Mouse (Mus musculus) frontal cortex, postnatal 36 days (tissue): ENCODE measurements around the gene Gnat2.

Experiments used
- DNase-seq, 2 experiments: peaks; one replicate each; pipeline ENCODE4 v3.0.0; 2022; ENCODE audit warnings: low spot score in 2 of 2

The Gnat2 gene

DNA sequence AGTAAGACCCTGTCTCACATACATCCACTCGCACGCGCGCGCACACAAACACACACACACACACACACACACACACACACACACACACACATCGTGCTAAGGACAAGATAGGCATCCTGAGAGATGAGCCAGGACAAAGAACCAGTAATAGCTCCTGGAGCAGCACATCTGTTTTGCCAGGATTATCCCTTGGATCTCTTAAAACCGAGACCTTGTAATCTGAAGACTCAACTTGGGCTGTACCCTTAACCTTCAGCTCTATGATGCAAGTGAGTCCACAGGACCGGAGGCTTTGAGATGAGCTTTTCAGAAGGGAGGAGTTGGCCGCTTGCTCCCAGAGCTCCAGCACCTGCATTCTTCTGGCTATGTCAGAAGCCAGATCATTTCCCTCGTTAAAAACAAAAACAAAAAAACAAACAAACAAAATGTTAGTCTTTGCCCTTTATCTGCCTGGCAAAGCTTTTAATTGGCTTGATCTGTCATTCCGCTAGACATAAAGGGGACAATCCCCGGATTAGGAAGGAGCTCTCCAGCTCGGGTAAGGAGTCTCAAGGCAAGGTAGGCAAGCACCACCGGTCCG, at the start of gene Gnat2:
TSS of gene Gnat2 (plus strand) at position 254 of the 580 bp plus-strand sequence.
- no peak for DNase-seq

DNA sequence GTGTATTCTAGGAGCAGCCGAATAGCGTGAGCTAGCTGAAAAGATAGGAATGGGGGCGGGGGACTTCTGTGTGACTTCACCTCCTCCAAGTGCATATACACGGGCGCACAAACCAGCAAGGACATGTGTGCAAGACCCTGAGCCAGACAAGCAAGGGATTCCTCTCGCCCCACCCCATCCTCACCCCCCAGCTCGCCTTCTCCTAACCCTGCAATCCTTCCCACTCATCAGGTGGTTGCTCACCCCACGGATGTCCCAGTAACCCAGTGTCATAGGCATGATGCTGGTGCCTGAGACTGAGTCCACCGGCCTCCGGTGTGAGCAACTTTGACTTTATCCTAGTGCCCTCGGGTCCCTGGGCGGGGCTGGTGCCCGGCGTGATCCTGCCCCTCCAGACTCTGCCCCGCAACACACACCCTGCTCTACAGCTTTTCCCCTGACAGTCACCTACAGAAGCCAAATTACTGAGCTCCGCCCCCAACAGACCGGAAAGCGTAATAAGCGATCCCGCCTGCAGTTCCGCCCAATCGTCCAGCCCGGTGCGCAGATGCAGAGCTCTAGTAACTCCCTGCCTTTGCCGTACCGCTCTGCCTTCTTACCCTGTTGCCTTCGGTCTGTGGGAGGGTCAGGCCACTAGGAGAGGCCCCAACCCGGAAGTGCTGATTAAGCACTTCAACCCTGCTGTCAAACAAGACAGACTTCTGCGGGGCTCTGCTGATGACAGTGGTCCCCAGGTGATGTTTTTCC, 48.0 kb upstream of the Gnat2 start, which contains the start of gene Gstm4:
TSS of gene Gstm4 (minus strand) at position 501 of the 747 bp plus-strand sequence.
- peak; percentile 84 to 88 for DNase-seq

DNA sequence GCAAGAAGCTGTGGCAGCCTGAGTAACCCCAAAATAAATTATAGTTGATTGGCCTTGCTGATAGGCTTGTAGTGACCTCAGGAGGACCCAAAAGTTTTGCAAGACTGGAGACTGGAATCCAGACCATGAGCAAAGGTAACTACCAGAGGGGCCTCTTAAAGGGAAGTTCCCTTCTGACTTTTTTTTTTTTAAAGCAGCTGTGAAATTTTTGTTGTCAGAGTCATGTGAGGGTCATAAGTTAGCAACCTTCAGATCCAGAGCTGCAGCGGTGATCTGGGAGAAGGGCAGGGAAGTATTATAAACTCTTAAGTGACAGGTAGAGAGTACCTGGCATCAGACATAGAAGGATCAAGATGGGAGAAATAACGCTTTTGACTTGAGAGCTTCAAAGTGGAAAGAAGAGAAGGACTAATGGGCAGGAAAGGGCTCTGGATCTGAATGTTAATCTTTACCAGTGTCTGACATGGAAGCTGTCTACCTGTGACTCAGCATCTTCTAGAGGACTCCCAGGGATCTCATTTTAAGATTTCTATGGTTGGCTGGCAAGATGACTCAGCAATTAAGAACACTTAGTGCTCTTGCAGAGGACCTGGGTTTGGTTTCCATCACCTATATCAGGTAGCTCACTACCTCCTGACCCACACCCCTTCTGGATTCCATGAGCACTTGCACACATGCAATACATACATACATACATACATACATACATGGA, 45.5 kb upstream of the Gnat2 start:
- no peak for DNase-seq

GRCm38 (mm10) chr3:108048306-108048705, 44.3 kb upstream of the Gnat2 start:
- no peak for DNase-seq

DNA sequence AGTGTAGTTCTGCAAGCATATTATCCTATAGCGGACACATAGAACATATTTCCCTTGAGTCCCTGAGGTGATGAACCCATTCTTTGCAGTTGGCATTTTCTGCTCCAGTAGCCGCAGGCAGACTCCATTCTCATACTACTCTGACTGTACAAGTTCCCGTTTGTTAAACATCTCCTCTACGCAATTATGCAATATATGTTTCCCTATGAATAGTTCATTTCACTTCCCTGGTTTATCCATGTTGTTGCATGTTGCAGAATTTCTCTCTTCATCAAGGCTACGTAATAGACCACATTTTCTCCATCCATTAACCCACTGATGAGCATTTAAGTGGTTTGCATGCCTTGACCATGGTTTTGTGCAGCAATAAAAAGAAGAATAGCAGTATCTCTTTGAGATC, 42.1 kb upstream of the Gnat2 start:
- no peak for DNase-seq

DNA sequence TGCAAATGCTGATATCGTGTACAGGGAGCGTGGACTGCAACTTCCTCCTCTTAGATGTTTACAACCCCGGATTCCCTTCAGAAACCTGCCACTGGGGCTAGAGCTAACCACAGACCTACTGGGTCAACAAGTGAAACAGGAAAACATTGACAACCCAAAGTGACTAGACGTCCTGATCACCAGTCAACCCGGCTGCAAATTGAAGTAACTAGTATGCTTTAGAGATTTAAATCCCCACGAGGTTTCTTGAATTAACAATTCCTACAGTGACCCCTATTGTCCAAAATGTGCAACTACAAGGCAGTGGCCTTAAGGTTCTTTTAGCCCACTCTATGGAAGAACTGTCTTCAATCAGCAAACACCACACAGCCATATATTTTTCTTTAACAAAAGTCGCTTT, 31.2 kb upstream of the Gnat2 start:
- peak in 1 of 2 experiments; percentile 67 for DNase-seq

GRCm38 (mm10) chr3:108062648-108063047, 29.9 kb upstream of the Gnat2 start:
- DNase-seq: no peak

- no peak for DNase-seq
Observed at GRCm38 (mm10) chr3:108064672-108065071, 27.9 kb upstream of the Gnat2 start.

DNA sequence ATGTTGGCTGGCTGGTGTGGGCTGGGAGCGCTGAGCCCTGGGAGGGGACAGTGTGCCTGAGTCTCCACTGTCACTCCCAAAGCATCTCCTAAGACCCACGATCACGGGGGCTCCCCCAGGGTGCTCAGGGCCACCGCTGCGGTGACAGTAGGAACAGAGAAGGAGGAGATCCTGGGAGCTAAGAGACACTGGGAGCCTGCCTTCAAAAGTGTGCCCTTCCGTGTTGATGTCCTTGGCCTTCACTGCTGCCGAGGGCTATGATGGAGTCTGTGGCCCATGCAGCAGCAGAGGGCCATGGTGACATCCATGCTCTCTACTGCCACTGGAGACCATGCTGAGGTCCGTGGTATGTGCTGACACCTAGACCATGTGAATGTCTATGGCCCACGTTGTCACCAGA, 27.0 kb upstream of the Gnat2 start:
- no peak for DNase-seq

DNA sequence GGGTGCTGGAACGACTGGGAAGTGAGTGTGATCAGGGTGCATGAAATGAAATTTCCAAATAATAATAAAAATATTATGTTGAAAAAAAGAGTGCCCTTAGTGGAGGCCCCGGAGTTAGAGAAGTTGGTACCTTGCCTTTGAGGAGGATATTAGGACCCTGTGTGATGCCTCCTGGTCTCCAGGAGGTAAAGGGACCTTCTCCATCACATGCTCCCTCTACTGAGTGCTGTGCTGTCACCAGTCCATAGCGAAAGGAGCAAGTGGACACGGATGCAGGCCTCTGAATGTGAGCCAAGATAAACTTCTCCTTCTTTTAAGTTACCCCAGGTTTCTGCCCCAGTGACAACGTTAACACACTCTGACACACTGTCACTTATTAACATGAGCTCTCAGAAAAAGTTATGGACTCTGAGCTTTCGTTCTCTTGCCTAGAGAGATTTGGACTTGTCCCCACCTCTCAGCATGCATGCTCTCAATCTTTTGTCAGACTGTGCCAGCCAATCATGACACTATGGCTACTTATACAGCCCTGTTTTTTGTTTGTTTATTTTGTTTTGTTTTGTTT, 25.1 kb upstream of the Gnat2 start:
- DNase-seq: no peak

- no peak for DNase-seq
Observed at GRCm38 (mm10) chr3:108068826-108069225, 23.8 kb upstream of the Gnat2 start.

- DNase-seq: no peak
Observed at GRCm38 (mm10) chr3:108069231-108069870, 23.2 kb upstream of the Gnat2 start.

DNA sequence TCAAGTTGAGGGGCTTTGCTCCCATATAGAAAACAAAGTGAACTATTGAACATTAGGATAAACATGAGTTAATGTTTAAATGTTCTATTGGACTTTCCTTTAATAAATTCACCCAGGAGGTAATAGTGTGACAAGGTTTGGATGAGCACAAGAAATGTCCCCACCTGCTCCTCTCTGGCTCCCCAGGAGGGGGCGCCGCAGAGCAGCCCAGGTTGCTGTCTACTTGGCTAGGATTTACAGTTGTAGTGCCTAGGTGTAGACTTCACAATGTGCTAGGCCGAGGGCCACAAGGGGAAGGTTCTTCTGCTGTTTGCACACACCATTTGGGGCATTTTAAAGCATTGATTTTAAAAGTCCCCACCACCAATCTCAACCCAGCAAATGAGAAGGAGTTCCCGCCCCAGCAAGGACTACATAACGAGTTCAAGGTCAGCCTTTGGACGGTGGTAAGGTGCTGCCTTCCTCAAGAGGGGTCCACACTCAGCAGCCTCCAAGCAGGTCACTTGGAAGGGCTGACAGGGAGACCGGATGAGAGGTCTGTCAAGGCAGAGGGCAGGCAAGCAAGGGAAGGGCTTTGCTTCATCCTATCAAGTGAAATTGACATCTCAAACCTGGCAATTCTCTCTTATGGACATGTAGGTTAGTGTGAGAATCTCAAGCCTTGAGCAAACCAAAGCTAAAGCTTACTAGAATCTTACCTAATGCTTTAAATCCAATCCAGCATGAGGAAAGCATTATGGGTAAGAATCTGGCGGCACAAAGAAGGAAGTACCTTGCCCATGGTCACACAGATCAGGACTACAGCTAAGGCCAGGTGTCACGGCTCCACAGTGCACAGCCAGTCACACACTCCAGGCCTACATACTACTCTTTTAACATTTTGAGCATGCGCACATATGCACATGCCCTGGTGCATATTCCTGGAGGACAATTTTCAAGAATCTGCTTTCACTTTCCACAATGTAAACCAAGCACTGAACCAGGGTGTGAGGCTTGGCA, 22.0 kb upstream of the Gnat2 start:
- peak in 1 of 2 experiments; percentile 65 for DNase-seq

GRCm38 (mm10) chr3:108072983-108073569, 19.5 kb upstream of the Gnat2 start:
- no peak for DNase-seq

DNA sequence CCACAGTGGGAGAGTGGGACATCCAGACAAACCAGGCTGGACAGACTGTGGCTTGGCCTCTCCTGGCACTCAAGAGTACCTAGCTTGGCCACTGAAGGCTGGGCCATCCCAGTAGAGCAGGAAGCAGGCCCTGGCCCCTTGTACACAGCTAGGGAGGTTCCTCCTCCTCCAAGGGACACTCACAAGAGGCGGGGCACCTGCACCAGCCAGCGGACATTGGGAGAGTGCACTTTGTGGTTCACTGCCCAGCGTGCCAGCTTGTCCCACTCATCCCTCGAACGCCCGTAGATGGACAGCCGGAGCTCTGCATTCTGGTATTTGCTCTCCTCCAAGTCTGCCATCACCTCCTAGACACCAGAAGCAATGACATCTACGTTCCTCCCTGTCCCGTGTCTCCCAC, 15.8 kb upstream of the Gnat2 start:
- no peak for DNase-seq

DNA sequence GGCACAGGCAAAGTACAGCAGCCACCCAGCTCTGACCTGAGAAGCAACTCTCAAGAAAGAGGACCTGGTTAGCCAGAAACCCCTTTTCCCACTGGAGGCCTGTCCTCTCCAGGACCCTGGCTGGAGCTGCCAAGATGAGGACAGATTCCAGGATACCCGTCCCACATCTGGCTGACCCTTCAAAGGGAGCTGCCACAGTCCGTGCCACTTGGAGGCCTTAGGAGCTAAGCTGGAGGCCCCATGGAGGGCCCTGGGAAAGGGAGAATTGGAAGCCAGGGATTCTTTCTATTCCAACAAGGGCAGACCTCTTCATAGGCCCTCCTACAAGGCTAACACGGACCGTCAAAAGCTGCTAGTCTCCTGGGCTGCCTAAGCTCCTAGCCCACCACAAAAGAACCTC, 10.9 kb upstream of the Gnat2 start:
- DNase-seq: no peak

DNA sequence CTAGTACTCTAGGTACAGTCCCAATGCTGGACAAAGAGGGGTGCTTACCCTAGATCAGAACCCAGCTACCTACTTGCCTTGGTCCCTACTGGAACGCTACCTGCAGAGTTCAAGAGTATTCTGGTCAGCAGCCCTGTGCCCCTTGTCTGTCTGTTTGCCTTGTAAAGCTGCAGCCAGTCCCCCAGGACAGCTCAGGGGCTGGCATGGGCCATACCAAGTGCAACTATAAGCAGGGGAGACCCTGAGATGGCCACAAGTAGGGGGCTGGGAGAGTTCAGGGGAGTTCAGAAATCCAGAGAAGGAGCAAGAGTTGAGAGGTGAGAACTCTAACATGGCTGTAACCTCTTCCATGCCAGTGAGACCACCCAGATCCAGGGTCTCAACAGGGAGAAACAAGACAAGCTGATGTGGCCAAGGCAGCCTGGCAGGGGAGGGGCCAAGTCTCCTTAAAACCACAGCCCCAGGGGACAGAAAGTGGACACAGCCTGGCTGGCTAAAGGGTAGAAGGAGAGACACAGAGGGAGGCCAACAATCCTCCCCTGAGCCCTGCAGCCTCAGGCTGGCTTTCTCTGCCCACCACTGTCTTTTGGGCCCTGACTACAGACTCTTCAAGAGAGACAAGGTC, 10.2 kb upstream of the Gnat2 start:
- no peak for DNase-seq

- DNase-seq: no peak
Observed at GRCm38 (mm10) chr3:108083161-108083560, 9.4 kb upstream of the Gnat2 start.

DNA sequence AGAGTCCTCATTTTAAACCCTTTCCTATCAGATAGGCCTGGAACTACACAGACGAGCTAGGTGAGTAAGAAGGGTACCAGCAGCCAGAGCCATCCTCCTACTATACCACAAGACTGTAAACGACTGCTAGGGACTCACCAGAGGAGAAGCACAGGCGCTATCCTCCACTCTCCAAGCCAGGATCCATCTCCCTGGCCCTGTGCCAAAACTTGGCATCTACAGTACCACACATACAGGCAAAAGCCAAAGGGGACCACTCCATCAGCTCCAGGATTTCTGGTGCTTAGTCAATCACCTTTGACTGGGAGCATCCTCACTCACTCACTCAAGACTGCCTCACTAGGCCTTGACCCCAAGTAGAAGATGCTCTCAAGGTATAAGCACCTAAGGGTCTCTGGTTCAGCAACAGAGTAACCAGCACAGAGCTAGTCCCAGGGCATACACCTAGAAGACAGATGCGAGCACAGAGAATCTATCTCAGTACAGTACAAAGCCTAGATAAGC, 8.6 kb upstream of the Gnat2 start:
- no peak for DNase-seq
